Mouse (Mus musculus) frontal cortex, postnatal 10 days (tissue): ENCODE data around the gene Samd8.

Experiments
- DNase-seq, 2 experiments: peaks; one replicate each; pipeline ENCODE4 v3.0.0; 2022; ENCODE audit warnings: low spot score in 2 of 2, mixed read lengths in 1 of 2

Gene Samd8

DNA sequence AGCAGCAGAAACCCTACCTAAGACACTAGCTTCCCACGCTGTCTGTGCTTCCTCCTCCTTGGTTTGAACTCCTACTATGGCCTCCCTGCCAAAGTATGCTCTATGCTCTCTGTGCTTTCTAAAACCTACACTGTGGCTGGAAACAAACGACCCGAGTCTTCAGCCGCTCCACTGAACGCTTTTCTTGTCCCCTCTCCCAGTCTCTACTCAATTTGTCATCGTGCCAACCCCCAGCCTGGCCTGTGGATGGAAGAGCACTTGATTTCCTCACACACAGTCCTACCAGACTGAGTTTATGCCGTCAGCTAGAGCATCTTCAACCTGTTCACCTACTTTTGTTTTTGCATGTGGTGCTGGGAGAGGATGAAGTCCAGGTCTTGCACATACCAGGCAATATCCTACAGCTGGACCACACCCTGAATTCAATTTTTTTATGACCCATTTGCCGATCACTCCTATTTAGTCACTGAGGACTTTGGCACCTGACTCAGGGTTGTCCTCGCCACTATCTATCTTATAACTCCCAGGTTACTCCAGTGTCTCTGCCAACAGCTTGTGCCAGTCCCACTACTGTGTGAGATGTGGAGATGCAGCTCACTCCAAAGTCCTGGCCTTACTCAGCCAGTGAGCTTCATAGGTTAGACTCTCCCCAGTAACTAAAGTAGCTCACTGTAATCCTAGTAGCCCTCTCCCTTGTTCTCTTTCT, 75.6 kb downstream of the Samd8 start:
- DNase-seq: no peak

GRCm38 (mm10) chr14:21830876-21831767, 80.8 kb downstream of the Samd8 start:
- DNase-seq: peak; percentile 91 to 96

DNA sequence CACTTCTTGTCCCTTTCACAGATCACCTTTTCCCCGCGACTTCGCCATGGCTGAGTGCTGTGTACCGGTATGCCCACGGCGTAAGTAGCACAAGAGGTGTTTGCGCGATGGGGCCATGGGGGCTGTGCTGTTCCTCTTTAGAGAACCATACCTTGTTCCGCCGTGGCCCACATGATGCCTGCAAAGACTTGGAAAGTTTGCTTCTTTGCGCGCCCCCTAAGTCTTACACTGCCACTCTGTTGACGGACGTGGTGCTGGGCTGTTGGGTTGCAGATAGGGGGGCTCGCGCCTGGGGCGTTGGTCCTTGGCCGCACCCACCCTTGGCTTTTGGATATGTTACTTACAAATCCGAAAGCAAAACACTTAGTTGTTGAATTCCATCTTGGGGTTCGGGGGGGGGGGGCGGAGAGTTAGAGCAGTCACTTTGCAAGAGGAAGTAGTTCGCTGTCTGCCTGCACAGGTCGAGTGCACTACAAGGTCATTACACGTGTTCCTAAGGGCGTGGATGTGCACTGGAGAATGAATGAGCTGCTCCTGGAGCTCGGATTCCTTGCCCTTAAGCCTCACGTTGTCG, 81.6 kb downstream of the Samd8 start:
- DNase-seq: no peak

DNA sequence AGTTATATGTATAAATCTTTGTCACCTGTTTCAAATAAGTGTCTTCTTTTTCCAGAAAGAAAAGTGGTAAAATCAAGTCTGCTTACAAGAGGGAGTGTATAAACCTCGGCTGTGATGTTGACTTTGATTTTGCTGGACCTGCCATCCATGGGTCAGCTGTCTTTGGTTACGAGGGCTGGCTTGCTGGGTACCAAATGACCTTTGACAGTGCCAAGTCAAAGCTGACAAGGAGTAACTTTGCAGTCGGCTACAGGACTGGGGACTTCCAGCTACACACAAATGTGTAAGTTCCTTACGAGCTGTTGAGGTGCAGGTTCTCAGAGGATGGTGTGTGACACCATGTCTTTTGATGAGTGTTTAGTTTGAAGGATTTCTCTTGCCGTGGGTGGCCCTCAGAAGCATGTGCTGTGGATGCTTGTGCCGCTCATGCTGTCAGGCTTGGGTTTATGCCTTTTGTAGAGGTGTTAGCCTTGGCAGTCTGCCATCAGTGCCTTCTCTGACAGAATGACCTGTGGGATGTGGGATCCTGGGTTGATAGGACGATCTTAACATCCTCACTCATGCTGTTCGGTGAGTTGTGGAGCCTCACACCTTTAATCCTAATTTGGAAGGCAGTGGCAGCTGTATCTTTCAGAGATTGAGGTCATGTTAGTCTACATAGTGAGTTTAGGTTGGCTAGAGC, 88.1 kb downstream of the Samd8 start:
- DNase-seq: no peak

- DNase-seq: no peak
Observed at GRCm38 (mm10) chr14:21841819-21842592, 91.7 kb downstream of the Samd8 start.

DNA sequence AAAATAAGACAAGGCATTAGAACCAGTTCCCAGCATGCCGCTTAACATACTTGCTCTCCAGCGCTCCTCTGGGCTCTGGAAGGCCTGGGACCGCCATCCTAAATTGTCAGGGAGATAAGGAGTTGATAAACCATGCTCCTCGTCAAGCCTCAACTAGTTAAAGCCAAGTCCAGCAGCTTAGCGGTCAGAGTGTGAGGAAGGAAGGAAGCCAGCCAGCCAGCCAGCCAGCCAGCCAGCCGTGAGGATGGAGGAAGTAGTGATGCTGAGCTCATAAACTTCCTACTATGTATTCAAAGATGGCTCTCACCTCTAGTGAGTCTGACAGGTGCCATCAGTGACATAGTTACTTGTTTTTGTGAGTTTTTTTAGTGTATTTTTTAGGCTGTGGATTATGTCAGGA, 92.9 kb downstream of the Samd8 start:
- no peak for DNase-seq

DNA sequence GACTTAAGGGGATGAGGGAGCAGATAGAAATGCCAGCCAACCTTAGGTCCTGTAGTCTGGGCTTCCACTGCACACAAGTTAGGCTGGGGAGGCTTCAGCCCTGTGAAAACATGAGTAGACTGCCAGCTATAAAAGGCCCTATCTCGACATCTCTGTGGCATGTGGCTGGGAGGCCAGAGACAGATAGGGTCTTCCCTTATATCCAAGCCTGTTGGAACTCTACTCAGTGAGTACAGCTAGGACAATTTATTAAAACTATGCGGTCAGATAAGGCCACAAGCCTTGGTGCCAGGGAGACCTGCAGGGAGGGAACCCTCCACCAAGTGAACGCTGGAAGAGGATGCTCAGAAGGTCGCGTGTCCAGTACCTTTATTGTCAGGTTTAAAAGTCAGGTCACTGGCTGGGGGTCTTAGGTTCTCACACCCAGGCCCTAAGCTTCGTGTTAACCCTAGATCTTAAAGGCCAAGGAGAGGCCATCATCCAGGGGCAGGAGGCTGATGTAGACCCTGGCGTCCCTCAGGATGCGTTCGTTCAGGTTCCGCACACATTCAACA, 96.6 kb downstream of the Samd8 start:
- DNase-seq: no peak

GRCm38 (mm10) chr14:21847381-21848165, 97.2 kb downstream of the Samd8 start:
- DNase-seq: peak in 1 of 2 experiments; percentile 57
